Mouse (Mus musculus): ENCODE data around the gene Pphln1. TPM values are rescaled to one million over a fixed set of nuclear protein-coding genes. Genes with fewer than 3 reads are reported as not detected.

Pphln1 gene
- polyA plus RNA-seq, 2 experiments: 20.6 to 32.5 TPM

GRCm38 (mm10) chr15:93502703-93503102 lies 104.6 kb downstream of the Pphln1 start:
- Histone ChIP-seq H3K4me3 (replicated peaks; ENCODE audit: low read length) (no peak overlapping the region), H3K9me3 (ENCODE audit: control insufficient read depth, low read length) (no peaks in the 10 kb centered on the region), H3K4me1 (ENCODE audit: control insufficient read depth, insufficient read depth, low read length) (no peaks in the 10 kb centered on the region), H3K4me2 (replicated peaks; ENCODE audit: low read depth, low read length, severe bottlenecking) (no peak overlapping the region), H3K27ac (replicated peaks; ENCODE audit: low read depth, low read length) (no peak overlapping the region), H3K27me3 (ENCODE audit: control insufficient read depth, insufficient read depth, low read length) (no peaks in the 10 kb centered on the region), H3K36me3 (ENCODE audit: control insufficient read depth, insufficient read depth, low read length) (peaks cover 95% of the 10 kb centered on the region), H3K9ac (ENCODE audit: low read depth, low read length, severe bottlenecking) (no peak overlapping the region)
- no peak for ATAC-seq (ENCODE audit: low FRiP score, low read depth)
- WGBS: 90% methylated on average over 9 of the region's 9 CpGs
- DNase-seq (ENCODE audit: low spot score): no peak
- no peak for TF ChIP-seq POLR2A (IDR thresholded peaks at IDR 0.05; ENCODE audit: borderline replicate concordance, extremely low read depth, insufficient read depth, insufficient read length)

DNA sequence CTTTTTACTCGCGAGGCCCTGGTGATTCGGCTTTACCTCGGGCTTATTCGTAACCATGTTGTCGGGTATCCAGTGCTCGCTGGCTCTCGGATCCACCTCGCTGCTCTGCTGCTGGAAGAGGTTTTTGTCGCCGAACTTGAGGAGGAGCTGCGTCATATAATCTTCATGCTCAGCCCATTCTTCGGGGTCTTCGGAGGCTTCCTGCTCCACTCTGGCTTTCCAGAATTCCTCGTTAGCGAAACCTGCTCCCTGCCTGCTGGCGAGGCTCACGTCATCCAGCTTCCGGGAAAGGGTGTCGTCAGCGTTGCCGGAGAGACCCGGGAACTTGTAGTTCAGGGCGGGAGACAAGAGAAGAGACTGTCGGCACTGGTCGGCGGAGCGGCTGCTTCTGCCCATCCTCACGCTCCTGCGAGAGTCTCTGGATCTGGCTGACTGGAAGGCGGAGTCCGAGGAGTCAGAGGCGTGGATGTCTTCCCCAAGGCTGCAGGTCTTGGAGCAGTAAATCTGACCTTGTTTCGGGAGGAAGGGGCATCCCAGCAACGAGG lies 105.1 kb downstream of the Pphln1 start:
- Histone ChIP-seq H3K4me3 (replicated peaks; ENCODE audit: low read length) (no peak overlapping the region), H3K27ac (replicated peaks; ENCODE audit: low read depth, low read length) (no peak overlapping the region), H3K9ac (ENCODE audit: low read depth, low read length, severe bottlenecking) (no peak overlapping the region), H3K36me3 (ENCODE audit: control insufficient read depth, insufficient read depth, low read length) (peaks cover 95% of the 10 kb centered on the region), H3K9me3 (ENCODE audit: control insufficient read depth, low read length) (no peaks in the 10 kb centered on the region), H3K4me1 (ENCODE audit: control insufficient read depth, insufficient read depth, low read length) (no peaks in the 10 kb centered on the region), H3K27me3 (ENCODE audit: control insufficient read depth, insufficient read depth, low read length) (no peaks in the 10 kb centered on the region), H3K4me2 (replicated peaks; ENCODE audit: low read depth, low read length, severe bottlenecking) (no peak overlapping the region)
- 93% methylated on average over 35 of the region's 35 CpGs for WGBS
- TF ChIP-seq POLR2A (IDR thresholded peaks at IDR 0.05; ENCODE audit: borderline replicate concordance, extremely low read depth, insufficient read depth, insufficient read length): no peak
- ATAC-seq (ENCODE audit: low FRiP score, low read depth): no peak
- DNase-seq (ENCODE audit: low spot score): no peak

- Histone ChIP-seq H3K4me1 (ENCODE audit: control insufficient read depth, insufficient read depth, low read length) (no peaks in the 10 kb centered on the region), H3K27me3 (ENCODE audit: control insufficient read depth, insufficient read depth, low read length) (no peaks in the 10 kb centered on the region), H3K9me3 (ENCODE audit: control insufficient read depth, low read length) (no peaks in the 10 kb centered on the region), H3K27ac (replicated peaks; ENCODE audit: low read depth, low read length) (no peak overlapping the region), H3K9ac (ENCODE audit: low read depth, low read length, severe bottlenecking) (no peak overlapping the region), H3K4me3 (replicated peaks; ENCODE audit: low read length) (no peak overlapping the region), H3K36me3 (ENCODE audit: control insufficient read depth, insufficient read depth, low read length) (peaks cover 90% of the 10 kb centered on the region), H3K4me2 (replicated peaks; ENCODE audit: low read depth, low read length, severe bottlenecking) (no peak overlapping the region)
- 93% methylated on average over 17 of the region's 17 CpGs for WGBS
- ATAC-seq (ENCODE audit: low FRiP score, low read depth) (no peak), DNase-seq (ENCODE audit: low spot score) (no peak)
- no peak for TF ChIP-seq POLR2A (IDR thresholded peaks at IDR 0.05; ENCODE audit: borderline replicate concordance, extremely low read depth, insufficient read depth, insufficient read length)
Observed at GRCm38 (mm10) chr15:93504808-93505207, 106.7 kb downstream of the Pphln1 start.

- WGBS: 21% methylated on average over 12 of the region's 12 CpGs
- Histone ChIP-seq H3K27ac (replicated peaks; ENCODE audit: low read depth, low read length) (no peak overlapping the region), H3K27me3 (ENCODE audit: control insufficient read depth, insufficient read depth, low read length) (no peaks in the 10 kb centered on the region), H3K9me3 (ENCODE audit: control insufficient read depth, low read length) (no peaks in the 10 kb centered on the region), H3K4me2 (replicated peaks; ENCODE audit: low read depth, low read length, severe bottlenecking) (no peak overlapping the region), H3K4me3 (replicated peaks; ENCODE audit: low read length) (no peak overlapping the region), H3K9ac (ENCODE audit: low read depth, low read length, severe bottlenecking) (no peak overlapping the region), H3K36me3 (ENCODE audit: control insufficient read depth, insufficient read depth, low read length) (peaks cover 52% of the 10 kb centered on the region), H3K4me1 (ENCODE audit: control insufficient read depth, insufficient read depth, low read length) (peaks cover 32% of the 10 kb centered on the region)
- DNase-seq (ENCODE audit: low spot score): no peak
- TF ChIP-seq POLR2A (IDR thresholded peaks at IDR 0.05; ENCODE audit: borderline replicate concordance, extremely low read depth, insufficient read depth, insufficient read length): no peak
- ATAC-seq (ENCODE audit: low FRiP score, low read depth): no peak
Observed at GRCm38 (mm10) chr15:93510690-93511336, 112.7 kb downstream of the Pphln1 start.

GRCm38 (mm10) chr15:93512437-93512836 lies 114.3 kb downstream of the Pphln1 start:
- no peak for ATAC-seq (ENCODE audit: low FRiP score, low read depth)
- WGBS: 28% methylated on average over 9 of the region's 9 CpGs
- TF ChIP-seq POLR2A (IDR thresholded peaks at IDR 0.05; ENCODE audit: borderline replicate concordance, extremely low read depth, insufficient read depth, insufficient read length): no peak
- H3K27me3 ChIP-seq (ENCODE audit: control insufficient read depth, insufficient read depth, low read length): no peaks in the 10 kb centered on the region
- peaks cover 41% of the 10 kb centered on the region for H3K36me3 ChIP-seq (ENCODE audit: control insufficient read depth, insufficient read depth, low read length)
- peaks cover 34% of the 10 kb centered on the region for H3K4me1 ChIP-seq (ENCODE audit: control insufficient read depth, insufficient read depth, low read length)
- H3K9ac ChIP-seq (ENCODE audit: low read depth, low read length, severe bottlenecking): no peak overlapping the region
- no peak overlapping the region for H3K4me3 ChIP-seq (replicated peaks; ENCODE audit: low read length)
- no peak overlapping the region for H3K27ac ChIP-seq (replicated peaks; ENCODE audit: low read depth, low read length)
- H3K9me3 ChIP-seq (ENCODE audit: control insufficient read depth, low read length): no peaks in the 10 kb centered on the region
- H3K4me2 ChIP-seq (replicated peaks; ENCODE audit: low read depth, low read length, severe bottlenecking): no peak overlapping the region
- DNase-seq (ENCODE audit: low spot score): no peak
